Mouse (Mus musculus) heart, adult 2 months (tissue): ENCODE results near the gene Flad1.

ENCODE experiments used
- CTCF ChIP-seq: fragments of 200-600 bp; IDR thresholded peaks from 2 replicates; pipeline ENCODE4 v1.8.1; 2022; ENCODE audit warnings: antibody characterized with exemption, mild to moderate bottlenecking, moderate library complexity
- EP300 ChIP-seq: fragments of 200-500 bp; IDR thresholded peaks from 2 replicates; pipeline ENCODE4 v1.6.1; 2011; ENCODE audit warnings: low read depth, low read length, control low read depth; ENCODE audit not compliant: insufficient read depth

DNA sequence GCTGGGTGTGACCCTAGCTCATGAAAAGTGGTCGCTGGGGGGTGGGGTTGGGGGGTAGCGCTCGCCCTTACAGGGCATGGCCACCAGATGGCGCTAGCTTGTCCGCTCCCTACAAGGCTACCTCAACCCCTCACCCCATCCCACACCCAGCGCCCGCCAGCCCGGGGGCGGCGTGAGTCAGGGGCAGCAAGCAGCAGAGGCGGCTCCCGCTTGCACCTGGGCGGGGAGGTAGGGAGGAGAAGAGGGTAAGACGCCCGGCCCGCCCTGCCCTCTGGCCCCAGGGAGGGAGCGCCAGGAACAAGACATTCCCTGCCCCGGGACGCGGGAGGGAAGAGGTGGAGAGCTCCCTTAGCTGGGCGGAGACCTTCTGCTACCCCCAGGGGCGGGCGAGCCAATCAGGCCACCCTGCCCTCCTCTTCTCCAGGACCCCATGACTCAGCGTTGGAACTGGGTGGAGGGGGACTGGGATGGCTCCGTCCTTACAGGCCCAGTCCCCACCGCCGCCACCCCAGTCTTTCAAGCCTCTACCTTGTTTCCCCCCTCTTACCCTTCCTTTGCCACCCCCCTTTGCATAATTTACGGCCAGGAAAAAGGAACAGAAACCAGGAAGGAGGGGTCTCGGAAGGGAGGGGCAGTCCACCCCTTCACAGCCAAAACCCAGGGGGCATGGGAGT lies 33.1 kb downstream of the Flad1 start:
- peak; percentile 99 for TF ChIP-seq CTCF
- peak; percentile 29; the same call in 1 of the 2 replicates for TF ChIP-seq EP300
